Mouse (Mus musculus) liver, adult (tissue): ENCODE data around the gene Mmrn1.

Experiments
- GATA4 ChIP-seq: IDR thresholded peaks from 2 replicates; pipeline ENCODE4 v1.6.1; 2014; ENCODE audit warnings: mild to moderate bottlenecking, low read length; ENCODE audit not compliant: insufficient replicate concordance

The Mmrn1 gene

GRCm38 (mm10) chr6:61020995-61021394, 96.2 kb downstream of the Mmrn1 start:
- no peak for TF ChIP-seq GATA4

- no peak for TF ChIP-seq GATA4
Observed at GRCm38 (mm10) chr6:61033251-61033650, 108.5 kb downstream of the Mmrn1 start.
